Mouse (Mus musculus) spleen, adult 2 months (tissue): Measurements from ENCODE around the gene Mtfr2.

Experiments used
- CTCF ChIP-seq: fragments of 200-500 bp; IDR thresholded peaks from 2 replicates; pipeline ENCODE4 v1.5.1; 2011; ENCODE audit warnings: mild to moderate bottlenecking, inconsistent platforms; ENCODE audit not compliant: insufficient read depth, insufficient read length, insufficient replicate concordance; ENCODE audit errors: extremely low read depth
- POLR2A ChIP-seq: fragments of 200-500 bp; IDR thresholded peaks from 2 replicates; pipeline ENCODE4 v1.6.1; 2011; ENCODE audit warnings: low read depth, low read length, inconsistent platforms

DNA sequence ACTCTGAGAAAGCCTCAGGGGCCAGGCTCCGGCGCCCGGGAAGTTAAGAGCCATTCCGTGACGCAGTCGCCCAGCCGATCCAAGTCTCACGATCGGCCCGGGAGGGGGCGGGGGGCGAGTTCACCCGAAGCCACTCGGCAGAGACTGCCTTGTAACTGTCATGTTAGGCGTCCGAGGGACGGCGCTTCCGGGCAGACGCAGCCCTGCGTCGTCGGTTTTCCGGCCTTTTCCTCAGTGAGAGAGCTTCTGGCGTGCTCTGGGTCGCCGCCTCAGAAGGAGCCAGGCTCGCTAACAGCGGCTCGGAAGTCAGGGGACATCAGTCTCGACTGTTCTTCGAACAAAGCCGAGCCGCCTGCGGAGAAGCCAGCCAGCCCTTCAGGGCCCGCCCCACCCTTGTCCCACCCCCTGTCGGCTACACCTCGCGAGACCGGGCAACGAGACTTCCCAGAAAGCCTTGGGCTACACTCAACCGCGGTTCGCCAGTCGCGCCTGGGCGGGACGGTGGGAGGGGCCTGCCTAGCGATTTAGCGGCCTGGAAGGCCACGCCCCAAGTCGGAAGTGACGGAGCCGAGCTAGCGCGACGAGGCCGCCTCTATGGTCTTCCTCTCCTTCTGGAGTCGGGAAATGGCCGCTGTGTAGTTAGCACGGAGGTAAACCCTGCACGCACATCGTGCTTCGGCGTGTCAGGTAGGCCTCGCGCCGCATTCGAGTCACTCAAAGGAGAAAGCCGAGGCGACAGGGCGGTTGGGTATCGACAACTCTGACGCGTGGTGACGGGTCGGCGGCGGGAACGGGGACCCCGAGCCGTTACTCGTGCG is 35.4 kb upstream of the Mtfr2 start, which contains the start of gene Bclaf1:
- TF ChIP-seq CTCF: no peak
- peak; percentile 86 for TF ChIP-seq POLR2A
